Mouse (Mus musculus) erythroblast, adult 5-6 weeks (primary cell): ENCODE results near the gene Disc1. TPM values are rescaled to one million over a fixed set of nuclear protein-coding genes. Genes with fewer than 3 reads are reported as not detected.

Experiments used
- ATAC-seq: replicated peaks from 2 replicates; pipeline ENCODE4 v1.8.0; 2016; ENCODE audit warnings: moderate number of reproducible peaks, mild to moderate bottlenecking, moderate TSS enrichment, inconsistent platforms; ENCODE audit not compliant: poor library complexity, low FRiP score, severe bottlenecking
- total RNA-seq, 2 experiments: library from RNA; stranded (forward) in 1 of 2; stranded (reverse) in 1 of 2; fragments of 150-400 nt in 1 of 2; fragments of 200-764, 138-1000 nt in 1 of 2; gene quantifications; 2 replicates each; pipeline versions ENCODE4 v1.2.3 to v1.2.4; 2015 to 2017; ENCODE audit warnings: low replicate concordance in 2 of 2

The Disc1 gene
- total RNA-seq, 2 experiments from 2014 or later: 1.6 TPM; not detected in 1

DNA sequence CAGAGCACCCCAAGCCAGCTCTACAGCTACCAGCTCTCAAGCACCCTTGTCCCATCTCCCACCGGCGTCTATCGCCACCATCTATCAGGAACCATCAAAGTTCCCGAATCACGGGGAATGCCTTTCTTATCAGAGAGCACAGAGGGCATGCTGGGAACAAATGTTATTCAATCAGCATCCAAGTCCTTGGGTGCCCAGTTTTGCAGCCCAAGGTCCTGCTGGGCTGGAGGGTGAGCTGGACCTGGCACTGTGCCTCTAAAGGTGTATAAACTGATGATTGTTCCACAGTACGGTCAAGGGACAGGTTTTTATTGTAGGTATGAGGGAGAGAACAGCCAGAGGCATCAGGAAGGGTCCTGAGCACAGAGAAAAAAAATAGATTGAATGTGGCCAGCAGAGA, 11.6 kb downstream of the Disc1 start:
- no peak for ATAC-seq

- ATAC-seq: no peak
These were observed 13.1 kb downstream of the Disc1 start for GRCm38 (mm10) chr8:125066913-125067595.

- no peak for ATAC-seq
These were observed 13.6 kb downstream of the Disc1 start for GRCm38 (mm10) chr8:125067596-125067960.

DNA sequence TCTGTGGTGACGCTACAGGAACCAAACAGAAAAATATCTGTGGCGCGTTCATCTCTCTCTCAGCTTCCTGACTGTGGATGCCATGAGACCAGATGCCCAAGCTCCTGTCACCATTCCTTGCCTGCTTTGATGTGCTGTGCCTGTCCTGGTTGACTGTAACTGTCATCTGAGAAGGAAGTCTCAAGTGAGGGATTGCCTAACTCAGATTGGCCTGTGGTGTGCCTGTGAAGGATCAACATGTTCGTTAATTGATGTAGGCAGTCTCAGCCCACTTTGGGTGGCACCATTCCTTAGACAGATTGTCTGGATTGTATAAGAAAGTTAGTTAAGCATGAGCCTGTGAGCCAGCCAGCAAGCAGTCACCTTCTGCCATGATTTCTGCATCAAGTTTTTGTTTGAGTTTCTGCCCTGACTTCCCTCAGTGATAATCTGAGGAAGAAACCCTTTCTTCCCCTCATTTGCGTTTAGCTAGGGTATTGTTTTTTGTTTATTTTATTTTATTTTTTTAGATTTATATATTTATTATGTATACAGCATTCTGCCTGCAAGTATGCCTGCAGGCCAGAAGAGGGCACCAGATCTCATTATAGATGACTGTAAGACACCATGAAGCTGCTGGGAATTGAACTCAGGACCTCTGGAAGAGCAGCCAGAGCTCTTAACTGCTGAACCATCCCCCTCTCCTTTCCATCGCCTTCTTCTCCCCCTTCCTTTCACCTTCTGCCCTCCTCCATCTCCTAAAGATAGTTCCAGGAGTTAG, 14.3 kb downstream of the Disc1 start:
- no peak for ATAC-seq

DNA sequence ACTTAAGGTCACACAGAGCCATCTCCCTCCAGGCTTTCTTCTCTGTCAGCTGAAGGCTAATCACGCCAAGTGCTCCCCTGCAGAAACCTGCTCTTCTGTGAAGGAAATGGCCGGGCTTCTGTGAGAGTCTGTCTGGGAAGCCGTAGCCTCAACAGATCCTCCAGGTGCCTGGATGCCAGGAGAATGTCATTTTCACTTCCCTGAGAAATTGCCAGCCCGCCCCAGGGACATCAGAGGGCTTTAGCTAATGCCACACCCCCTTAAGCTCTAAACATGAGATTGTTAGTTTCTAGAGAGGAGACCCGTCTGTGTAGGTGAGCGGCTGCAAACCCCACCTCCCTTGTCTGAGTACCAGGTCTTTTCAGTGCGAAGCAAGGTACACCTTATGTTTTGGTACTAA, 15.3 kb downstream of the Disc1 start:
- no peak for ATAC-seq

- no peak for ATAC-seq
These were observed 15.7 kb downstream of the Disc1 start for GRCm38 (mm10) chr8:125069733-125070132.

GRCm38 (mm10) chr8:125074141-125074540, 20.1 kb downstream of the Disc1 start:
- no peak for ATAC-seq

DNA sequence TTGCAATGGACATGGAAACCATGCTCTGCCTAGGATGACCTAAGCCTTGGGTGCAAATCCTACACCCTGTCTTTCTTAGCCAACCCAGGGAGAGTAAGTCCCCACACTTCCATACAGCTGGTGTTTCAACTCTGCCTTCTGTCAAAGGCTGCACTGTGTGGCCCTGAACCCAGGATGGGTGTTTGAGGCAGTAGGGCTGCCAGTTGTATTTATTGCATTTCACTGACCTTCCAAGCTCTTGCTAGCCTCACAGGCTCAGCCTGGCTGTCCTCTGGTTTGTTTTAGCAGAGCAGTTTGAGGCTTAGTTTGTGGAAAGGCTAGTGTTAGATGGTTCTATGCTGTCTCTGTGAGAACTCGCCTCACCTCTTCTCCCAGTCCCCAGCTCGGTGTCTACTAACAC, 20.6 kb downstream of the Disc1 start:
- no peak for ATAC-seq

DNA sequence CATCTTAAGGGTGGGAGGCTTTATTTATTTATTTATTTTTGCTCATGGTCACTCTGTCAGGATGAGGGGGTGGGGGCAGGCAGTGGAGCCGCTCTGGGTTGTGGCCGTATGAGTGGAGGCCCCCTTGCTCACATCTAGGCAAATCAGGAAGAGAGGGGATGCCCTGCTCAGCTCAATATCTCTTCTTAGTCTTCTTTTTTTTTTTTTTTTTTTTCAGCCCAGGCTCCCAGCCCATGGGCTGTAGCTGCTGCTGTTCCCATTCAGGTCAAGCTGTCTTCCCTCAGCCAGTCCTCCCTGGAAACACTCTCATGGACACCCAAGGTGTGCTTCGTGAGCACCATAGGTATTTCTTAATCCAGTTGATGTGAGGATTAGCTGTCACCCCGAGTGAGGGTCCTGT, 21.4 kb downstream of the Disc1 start:
- ATAC-seq: no peak

- ATAC-seq: no peak
These were observed 23.3 kb downstream of the Disc1 start for GRCm38 (mm10) chr8:125077326-125077725.

DNA sequence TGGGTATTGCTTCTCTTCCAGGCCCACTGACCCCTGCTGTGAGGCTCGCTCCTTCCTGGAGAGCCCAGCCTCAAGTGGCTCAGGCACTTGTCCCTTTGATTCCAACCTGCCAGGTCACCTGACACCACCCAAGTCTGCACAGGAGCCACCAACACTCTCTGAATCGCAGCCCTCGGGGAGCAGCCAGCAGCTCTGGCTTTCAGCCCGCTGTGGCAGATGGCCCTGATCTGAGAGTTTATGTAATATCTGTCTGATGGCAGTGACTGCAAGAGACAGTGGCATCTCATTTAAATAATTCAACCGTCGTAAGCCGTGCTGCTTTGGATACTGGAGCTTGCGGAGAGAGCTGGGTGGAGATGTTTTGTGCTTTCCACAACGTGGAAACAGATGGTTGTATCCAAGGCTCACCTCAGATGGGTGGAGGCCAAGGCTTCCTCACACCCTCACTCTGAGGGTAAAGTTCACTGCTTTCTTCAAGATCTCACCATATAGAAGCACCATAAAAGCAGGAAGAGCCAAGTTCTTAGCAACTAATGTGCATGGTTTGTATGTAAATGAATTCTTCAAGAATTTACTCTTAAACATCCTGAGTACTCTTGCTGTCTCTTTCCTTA, 24.9 kb downstream of the Disc1 start:
- ATAC-seq: no peak

DNA sequence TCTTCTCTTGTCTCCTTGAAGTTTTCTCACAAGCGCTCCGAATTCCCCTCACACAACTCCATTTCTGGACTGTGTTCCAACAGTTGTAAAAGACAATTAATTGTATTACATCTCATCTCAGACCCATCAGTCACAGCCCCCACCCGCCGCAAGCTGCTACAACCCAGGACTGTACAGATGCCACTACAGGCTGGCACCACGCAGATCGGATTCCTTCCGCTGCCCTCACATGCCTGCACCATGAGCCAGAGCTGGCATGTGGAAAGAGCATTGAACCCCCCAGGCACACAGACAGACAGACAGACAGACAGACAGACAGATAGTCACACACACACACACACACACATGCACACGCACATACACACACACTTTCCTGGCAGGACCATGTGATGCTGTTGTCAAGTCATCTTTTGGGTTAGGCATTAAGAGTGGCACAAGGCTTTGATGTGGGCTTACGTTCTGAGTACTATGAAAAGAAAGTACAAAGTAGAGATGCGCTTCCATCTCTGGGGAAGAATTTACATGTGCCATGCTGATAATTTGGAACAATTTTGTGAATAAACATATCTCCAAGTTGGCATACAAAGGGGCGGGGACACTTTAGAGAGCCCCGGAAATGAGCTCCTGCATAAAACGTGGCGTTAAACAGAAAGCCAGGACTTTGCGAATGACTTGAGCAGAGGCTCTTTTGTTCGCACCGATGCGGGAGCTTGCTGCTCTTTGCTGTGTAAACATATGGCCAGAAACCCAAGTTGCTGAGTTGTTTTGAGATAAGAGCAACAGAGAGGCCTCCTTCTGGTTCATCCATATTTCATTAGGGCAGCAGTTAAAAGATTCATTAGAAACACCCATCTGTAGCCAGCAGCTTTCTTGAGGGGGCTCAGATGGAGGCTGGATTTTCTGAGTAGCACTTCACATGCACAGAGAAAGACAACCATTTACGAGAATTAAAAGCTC, 26.7 kb downstream of the Disc1 start:
- ATAC-seq: no peak

DNA sequence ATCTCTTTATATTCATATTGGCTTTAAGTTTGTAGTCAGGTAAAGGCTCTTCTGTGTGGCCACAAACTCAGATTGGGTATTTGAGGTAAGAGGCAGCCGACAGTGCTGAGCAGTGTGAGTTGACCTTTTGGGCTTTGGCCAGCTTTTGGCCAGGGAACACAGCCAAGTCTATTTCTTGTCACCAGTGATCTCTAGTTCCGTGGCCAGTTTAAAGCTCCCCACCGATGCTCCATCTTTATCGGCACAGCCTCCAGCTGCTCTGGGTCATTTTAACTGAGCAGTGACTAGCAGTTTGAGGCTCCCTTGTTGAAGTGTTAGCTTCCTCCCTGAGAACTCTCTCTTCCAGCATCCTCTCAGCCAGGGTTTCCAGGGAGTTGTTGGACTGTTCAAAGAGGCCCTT, 29.8 kb downstream of the Disc1 start:
- ATAC-seq: no peak

- ATAC-seq: no peak
These were observed 30.5 kb downstream of the Disc1 start for GRCm38 (mm10) chr8:125084523-125084922.

- no peak for ATAC-seq
These were observed 37.1 kb downstream of the Disc1 start for GRCm38 (mm10) chr8:125090889-125091740.

GRCm38 (mm10) chr8:125097140-125097539, 43.1 kb downstream of the Disc1 start:
- no peak for ATAC-seq

GRCm38 (mm10) chr8:125098050-125098449, 44.1 kb downstream of the Disc1 start:
- no peak for ATAC-seq

DNA sequence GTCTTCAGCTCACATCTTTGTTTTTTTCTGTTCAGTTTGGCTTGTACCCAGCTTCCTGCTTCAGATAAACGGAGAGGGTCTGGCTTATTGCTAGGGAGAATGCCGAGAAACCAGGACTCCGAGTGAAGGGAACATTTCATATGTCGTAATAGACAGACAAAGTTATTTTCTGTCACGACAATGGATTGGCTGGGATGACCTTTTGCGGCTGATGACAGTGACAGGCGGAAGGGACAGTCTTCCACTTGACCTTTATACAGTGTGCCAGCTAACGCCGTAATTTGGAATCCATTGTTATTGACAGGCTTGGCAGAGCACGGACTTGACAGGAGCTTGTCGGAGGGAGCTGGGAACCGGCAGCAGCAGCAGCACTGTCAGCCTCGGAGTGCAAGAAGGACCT, 48.3 kb downstream of the Disc1 start:
- ATAC-seq: no peak

DNA sequence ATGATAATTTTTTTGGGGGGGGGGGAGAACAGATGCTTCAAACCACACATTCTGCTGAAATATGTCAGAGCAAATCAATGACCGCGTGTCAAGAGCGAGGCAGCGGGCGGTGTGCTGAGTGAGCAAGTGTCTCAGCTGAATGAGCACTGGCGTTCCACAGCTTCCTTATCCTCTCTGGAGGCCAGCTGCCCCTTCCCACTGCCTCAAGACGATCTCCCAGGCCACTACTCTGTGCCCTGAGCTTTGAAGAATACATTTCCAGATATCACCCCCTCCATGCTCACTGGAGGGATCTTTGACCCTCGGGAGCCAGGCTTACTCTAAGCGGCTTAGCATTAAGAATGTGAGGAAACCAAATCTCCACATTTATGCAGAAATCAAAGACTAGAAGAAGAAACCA, 59.2 kb downstream of the Disc1 start:
- no peak for ATAC-seq
